9 mouse cellular contexts compared by ENCODE assay signal in the genomic region with DNA sequence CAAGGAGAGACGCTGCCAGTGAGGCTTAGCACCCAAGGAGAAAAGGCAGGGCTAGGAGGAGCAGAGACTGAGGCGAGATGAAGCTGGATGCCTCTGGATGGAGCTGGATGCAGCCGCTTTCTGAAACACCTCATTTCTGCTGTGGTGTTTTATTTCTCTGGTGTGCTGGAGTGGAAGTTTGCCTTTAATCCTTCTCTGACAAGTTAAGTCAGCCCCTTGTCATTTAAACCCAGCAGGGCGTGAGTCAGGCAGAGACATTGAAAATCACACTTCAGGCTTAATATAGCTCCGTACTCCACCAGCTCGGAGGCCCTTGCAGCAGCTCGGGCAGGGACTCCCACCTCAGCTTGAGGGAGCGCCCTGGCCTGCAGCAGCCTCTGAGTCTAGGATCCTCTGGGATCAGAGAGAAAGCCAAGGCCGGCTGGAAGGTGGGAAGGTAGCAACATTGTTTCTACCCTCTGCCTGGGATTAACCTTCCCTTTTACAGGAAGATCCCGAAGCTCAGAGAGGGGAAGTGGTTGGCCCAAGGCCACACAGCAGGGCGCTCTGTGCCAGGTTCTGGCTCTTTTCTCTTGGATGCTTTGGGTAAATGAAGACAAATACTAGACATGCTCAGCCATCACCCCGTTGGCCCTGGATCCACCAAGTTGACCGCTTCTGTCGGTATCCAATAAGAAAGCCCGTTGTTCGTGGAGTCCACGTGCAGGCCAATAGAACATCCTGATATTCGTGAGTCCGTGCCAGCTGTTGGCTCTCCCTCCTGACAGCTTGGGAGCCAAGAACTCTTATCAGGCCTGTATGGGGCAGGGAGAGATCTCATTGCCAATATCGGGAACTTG.
DNase-seq lines count a peak whose midpoint lies in the region; ATAC-seq and TF ChIP-seq lines count a peak whose summit lies in the region.
"Had no signal": no experiment of that assay in that cellular context is flagged by ENCODE, and none has a peak within 500 bp of the region (broad histone marks: within the 10 kb centered on the region; RNA-seq: fewer than 3 reads in every experiment).

No protein-coding gene starts in this region.

- no peak for ATAC-seq in kidney, embryonic 15.5 days (replicated peaks; ENCODE audit: low FRiP score)
- 0 out of 2 replicates have a peak, but pooled peaks have one; percentile 19 for ATAC-seq in cerebellum, adult (ENCODE audit: insufficient number of reproducible peaks, low FRiP score, low TSS enrichment)
- peak; percentile 19; the same call in 1 of the 2 replicates for ATAC-seq in forebrain, embryonic 13.5 days

- DNase-seq in kidney, postnatal 10 days: peak; percentile 20
- DNase-seq in left cerebral cortex, adult 9 months (ENCODE audit: low spot score in 2 of 2): peak; percentile 47 to 51
- DNase-seq in gastrocnemius, postnatal 14 days: no peak
- no peak for DNase-seq in thymus, adult 2 months
- no peak for DNase-seq in adrenal gland, postnatal 25 days

- H3K27me3 ChIP-seq in kidney, embryonic 15.5 days: peaks cover 35% of the 10 kb centered on the region
- no peaks in the 10 kb centered on the region for H3K27me3 ChIP-seq in forebrain, embryonic 13.5 days
- H3K27me3 ChIP-seq in thymus, adult 2 months (ENCODE audit: control insufficient read depth, insufficient read depth, low read length): no peaks in the 10 kb centered on the region
- H3K27me3 ChIP-seq: lung, embryonic 15.5 days had no signal

- no peak for TF ChIP-seq CTCF in thymus, adult 2 months (IDR thresholded peaks at IDR 0.05; ENCODE audit: borderline replicate concordance, control insufficient read depth, extremely low read depth, insufficient read depth, low read length, poor library complexity)

- 69% methylated on average over 20 of the region's 20 CpGs for WGBS in kidney, embryonic 15.5 days
- 66% methylated on average over 20 of the region's 20 CpGs for WGBS in forebrain, embryonic 13.5 days
- WGBS in thymus, adult 2 months: 79% methylated on average over 20 of the region's 20 CpGs

- H3K9ac ChIP-seq in kidney, embryonic 15.5 days: no peak overlapping the region
- peak overlapping the region; percentile 36; the same call in 1 of the 2 replicates for H3K9ac ChIP-seq in forebrain, embryonic 13.5 days
- H3K9ac ChIP-seq: lung, embryonic 15.5 days had no signal

- intact Hi-C loops in gastrocnemius, postnatal 14 days (cut with DNase I; ENCODE audit: low total_unique reads): no loop called here

- no peaks in the 10 kb centered on the region for H3K36me3 ChIP-seq in kidney, embryonic 15.5 days
- no peaks in the 10 kb centered on the region for H3K36me3 ChIP-seq in forebrain, embryonic 13.5 days (ENCODE audit: poor library complexity, severe bottlenecking)
- H3K36me3 ChIP-seq in thymus, adult 2 months (ENCODE audit: control insufficient read depth, insufficient read depth, low read length): no peaks in the 10 kb centered on the region
- H3K36me3 ChIP-seq: lung, embryonic 15.5 days had no signal

- H3K9me3 ChIP-seq in kidney, embryonic 15.5 days (replicated peaks): no peaks in the 10 kb centered on the region
- H3K9me3 ChIP-seq in forebrain, embryonic 13.5 days (replicated peaks): 0 out of 2 replicates have a peak, but pooled peaks cover 4% of the 10 kb centered on the region
- H3K9me3 ChIP-seq: lung, embryonic 15.5 days had no signal

- H3K4me3 ChIP-seq in kidney, embryonic 15.5 days (replicated peaks): no peak overlapping the region
- H3K4me3 ChIP-seq in forebrain, embryonic 13.5 days: no peak overlapping the region
- H3K4me3 ChIP-seq in thymus, adult 2 months (ENCODE audit: control insufficient read depth, insufficient read depth, low read length): no peak overlapping the region
- H3K4me3 ChIP-seq: lung, embryonic 15.5 days had no signal

- TF ChIP-seq POLR2A in thymus, adult 2 months (IDR thresholded peaks at IDR 0.05; ENCODE audit: control insufficient read depth, extremely low read depth, insufficient read depth, low read length, poor library complexity): no peak

- no peak overlapping the region for H3K27ac ChIP-seq in kidney, embryonic 15.5 days
- peak overlapping the region; percentile 54 for H3K27ac ChIP-seq in forebrain, embryonic 13.5 days
- no peak overlapping the region for H3K27ac ChIP-seq in thymus, adult 2 months (ENCODE audit: control insufficient read depth, insufficient read depth, low read length)
- H3K27ac ChIP-seq: lung, embryonic 15.5 days had no signal

- peaks cover 7% of the 10 kb centered on the region; the same call in 1 of the 2 replicates for H3K4me1 ChIP-seq in kidney, embryonic 15.5 days
- peaks cover 28% of the 10 kb centered on the region for H3K4me1 ChIP-seq in forebrain, embryonic 13.5 days
- no peaks in the 10 kb centered on the region for H3K4me1 ChIP-seq in thymus, adult 2 months (replicated peaks; ENCODE audit: control insufficient read depth, insufficient read depth, low read length)
- H3K4me1 ChIP-seq: lung, embryonic 15.5 days had no signal

- no peak overlapping the region for H3K4me2 ChIP-seq in kidney, embryonic 15.5 days
- H3K4me2 ChIP-seq in forebrain, embryonic 13.5 days: no peak overlapping the region
- H3K4me2 ChIP-seq: lung, embryonic 15.5 days had no signal

Comparison
In these comparisons a context has a peak if more than half of its experiments do, and no peak if none do; other contexts are left out.
1. DNase-seq: peak in kidney, postnatal 10 days (single experiment) and left cerebral cortex, adult 9 months (2 of 2); none in gastrocnemius, postnatal 14 days (single experiment), thymus, adult 2 months (single experiment) and adrenal gland, postnatal 25 days (single experiment).